In the genomic region with DNA sequence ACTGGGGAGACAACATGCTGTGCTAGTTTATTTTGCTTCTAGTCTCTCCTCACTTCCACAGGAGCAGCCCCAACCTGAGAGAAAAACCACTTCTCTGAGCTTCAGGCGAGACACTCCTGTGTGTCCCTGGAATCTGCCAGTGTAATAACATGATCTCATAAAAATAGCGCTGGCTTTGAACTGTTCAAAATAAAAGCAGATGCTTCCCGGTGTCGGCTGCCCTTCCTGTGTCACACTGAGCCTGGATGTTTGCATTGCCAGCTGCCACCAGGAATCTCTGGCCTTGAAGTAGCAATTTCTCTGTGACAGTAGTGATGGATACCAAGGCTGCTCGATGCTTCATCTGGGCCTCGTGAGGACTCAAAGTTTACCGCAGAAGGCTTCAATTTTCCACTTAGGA, we compare ENCODE assay signal across 10 mouse cellular contexts.
DNase-seq lines count a peak whose midpoint lies in the region; ATAC-seq and TF ChIP-seq lines count a peak whose summit lies in the region.
"Had no signal": no experiment of that assay in that cellular context is flagged by ENCODE, and none has a peak within 500 bp of the region (broad histone marks: within the 10 kb centered on the region; RNA-seq: fewer than 3 reads in every experiment).

No protein-coding gene starts in this region.

- H3K4me3 ChIP-seq in heart, adult 2 months: no peak overlapping the region
- no peak overlapping the region for H3K4me3 ChIP-seq in kidney, embryonic 14.5 days (ENCODE audit: low read length)
- no peak overlapping the region for H3K4me3 ChIP-seq in cerebellum, adult 2 months (replicated peaks; ENCODE audit: insufficient read depth, low read depth, low read length)
- H3K4me3 ChIP-seq: lung, embryonic 15.5 days had no signal

- TF ChIP-seq EP300 in heart, adult 2 months (IDR thresholded peaks at IDR 0.05; ENCODE audit: insufficient read depth, low read depth, low read length): 0 out of 2 replicates have a peak, but pooled peaks have one; percentile 27

- H3K79me2 ChIP-seq in heart, adult 2 months (replicated peaks; ENCODE audit: control insufficient read depth, insufficient read depth, low read length): no peaks in the 10 kb centered on the region; the same call in 1 of the 2 replicates

- H3K4me1 ChIP-seq in heart, adult 2 months (ENCODE audit: control insufficient read depth, insufficient read depth, low read length): peaks cover 16% of the 10 kb centered on the region
- no peaks in the 10 kb centered on the region for H3K4me1 ChIP-seq in kidney, embryonic 14.5 days (ENCODE audit: control insufficient read depth, insufficient read depth, low read length)
- peaks cover 7% of the 10 kb centered on the region; the same call in 1 of the 2 replicates for H3K4me1 ChIP-seq in cerebellum, adult 2 months (ENCODE audit: control insufficient read depth, insufficient read depth, low read length)

- intact Hi-C loops in heart, adult 2 months (cut with DNase I): no loop called here
- intact Hi-C loops in heart, postnatal 36 days (cut with DNase I): no loop called here

- H3K9ac ChIP-seq in heart, adult 2 months (ENCODE audit: low read depth, low read length): no peak overlapping the region
- peak overlapping the region; percentile 12; the same call in 1 of the 2 replicates for H3K9ac ChIP-seq in kidney, embryonic 14.5 days (ENCODE audit: low read depth, low read length)
- H3K9ac ChIP-seq: lung, embryonic 15.5 days had no signal

- 19% methylated on average over 7 of the region's 7 CpGs for WGBS in heart, adult 2 months
- 24% methylated on average over 7 of the region's 7 CpGs for WGBS in kidney, embryonic 14.5 days
- 23% methylated on average over 7 of the region's 7 CpGs for WGBS in cerebellum, adult 2 months

- no peak for TF ChIP-seq CTCF in heart, adult 2 months (IDR thresholded peaks at IDR 0.05)
- no peak for TF ChIP-seq CTCF in cerebellum, adult 2 months (IDR thresholded peaks at IDR 0.05; ENCODE audit: borderline replicate concordance, insufficient read depth, low read depth, low read length)

- peaks cover 13% of the 10 kb centered on the region for H3K36me3 ChIP-seq in heart, adult 2 months (ENCODE audit: control insufficient read depth, insufficient read depth, low read length)
- peaks cover 8% of the 10 kb centered on the region; the same call in 1 of the 2 replicates for H3K36me3 ChIP-seq in kidney, embryonic 14.5 days (ENCODE audit: control insufficient read depth, insufficient read depth, low read length)
- H3K36me3 ChIP-seq: lung, embryonic 15.5 days had no signal

- DNase-seq in heart, adult 2 months: no peak
- DNase-seq in heart, postnatal 36 days: no peak
- peak; percentile 27 for DNase-seq in ovary, postnatal 36 days (ENCODE audit: low spot score)
- DNase-seq in ovary, postnatal 14 days (ENCODE audit: low spot score): no peak
- DNase-seq in spleen, adult 12 weeks (ENCODE audit: low spot score): no peak
- DNase-seq in thymus, postnatal 25 days: no peak
- no peak for DNase-seq in cerebellum, adult 2 months
- DNase-seq: retina, postnatal 1 day had no signal

- no peak overlapping the region for H3K4me2 ChIP-seq in kidney, embryonic 14.5 days (replicated peaks; ENCODE audit: low read depth, low read length)
- H3K4me2 ChIP-seq: lung, embryonic 15.5 days had no signal

- TF ChIP-seq POLR2A in heart, adult 2 months (IDR thresholded peaks at IDR 0.05; ENCODE audit: insufficient read depth, low read depth, low read length): no peak
- TF ChIP-seq POLR2A in cerebellum, adult 2 months (IDR thresholded peaks at IDR 0.05; ENCODE audit: borderline replicate concordance, insufficient read depth, low read length): no peak

- no peaks in the 10 kb centered on the region for H3K27me3 ChIP-seq in heart, adult 2 months (ENCODE audit: control insufficient read depth, insufficient read depth, low read length)
- no peaks in the 10 kb centered on the region for H3K27me3 ChIP-seq in kidney, embryonic 14.5 days (ENCODE audit: control insufficient read depth, insufficient read depth, low read length)
- no peaks in the 10 kb centered on the region for H3K27me3 ChIP-seq in cerebellum, adult 2 months (ENCODE audit: control insufficient read depth, insufficient read depth, low read length)
- H3K27me3 ChIP-seq: lung, embryonic 15.5 days had no signal

- no peak overlapping the region for H3K27ac ChIP-seq in heart, adult 2 months
- H3K27ac ChIP-seq in kidney, embryonic 14.5 days (ENCODE audit: low read depth, low read length): no peak overlapping the region
- H3K27ac ChIP-seq in cerebellum, adult 2 months (ENCODE audit: insufficient read depth, low read length): no peak overlapping the region
- H3K27ac ChIP-seq: lung, embryonic 15.5 days had no signal

- no peak for ATAC-seq in kidney, embryonic 14.5 days (ENCODE audit: low FRiP score, low TSS enrichment)

- H3K9me3 ChIP-seq in kidney, embryonic 14.5 days (ENCODE audit: control insufficient read depth, low read length): no peaks in the 10 kb centered on the region
- H3K9me3 ChIP-seq: lung, embryonic 15.5 days had no signal
